Mouse (Mus musculus): ENCODE results near the gene Wdr90. TPM values are rescaled to one million over a fixed set of nuclear protein-coding genes. Genes with fewer than 3 reads are reported as not detected.
"Not testable (repeated sequence)": the region's sequence is repeated elsewhere in the genome, so short reads cannot be mapped to it uniquely, and the experiment has no call there.

Wdr90 gene
- total RNA-seq, 2 experiments from 2014 or later = 53.1 to 58.9 TPM

DNA sequence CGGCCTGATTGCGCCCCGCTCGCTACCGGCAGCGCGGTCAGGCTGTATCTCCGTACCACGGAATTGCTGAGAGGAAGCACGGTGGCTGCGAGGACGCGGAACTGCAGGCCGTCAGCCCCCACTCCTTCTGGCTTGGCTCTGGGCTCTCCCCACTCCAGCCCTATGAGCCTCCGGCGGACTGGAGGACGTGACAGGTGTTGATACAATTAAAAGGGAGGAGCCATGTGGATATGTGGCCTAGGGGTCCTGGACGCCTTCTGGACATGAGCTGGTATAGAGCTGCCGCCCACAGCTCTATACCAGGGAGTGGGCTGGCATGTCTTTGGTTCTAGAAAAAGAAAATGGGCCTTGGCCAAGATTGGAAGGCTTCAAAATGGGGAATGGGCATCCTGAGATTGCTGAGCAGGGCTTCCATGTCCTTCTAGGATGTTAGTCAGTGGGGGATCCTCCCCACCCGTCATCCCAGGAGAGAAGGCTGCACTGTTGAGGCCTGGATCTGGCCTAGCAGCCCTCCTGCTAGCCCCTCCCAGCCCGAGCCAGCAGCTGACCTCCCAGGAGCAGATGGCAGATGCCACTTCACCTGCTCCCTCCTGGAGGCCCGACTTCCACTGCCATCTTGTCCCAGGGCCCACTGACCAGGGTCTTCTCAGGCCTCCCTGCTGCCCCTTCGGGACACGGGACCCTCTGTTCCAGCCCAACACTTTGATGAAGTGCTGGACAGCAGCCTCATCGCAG, 51.5 kb downstream of the Wdr90 start:
- no peak for DNase-seq (ENCODE audit: low spot score in 2 of 2)

DNA sequence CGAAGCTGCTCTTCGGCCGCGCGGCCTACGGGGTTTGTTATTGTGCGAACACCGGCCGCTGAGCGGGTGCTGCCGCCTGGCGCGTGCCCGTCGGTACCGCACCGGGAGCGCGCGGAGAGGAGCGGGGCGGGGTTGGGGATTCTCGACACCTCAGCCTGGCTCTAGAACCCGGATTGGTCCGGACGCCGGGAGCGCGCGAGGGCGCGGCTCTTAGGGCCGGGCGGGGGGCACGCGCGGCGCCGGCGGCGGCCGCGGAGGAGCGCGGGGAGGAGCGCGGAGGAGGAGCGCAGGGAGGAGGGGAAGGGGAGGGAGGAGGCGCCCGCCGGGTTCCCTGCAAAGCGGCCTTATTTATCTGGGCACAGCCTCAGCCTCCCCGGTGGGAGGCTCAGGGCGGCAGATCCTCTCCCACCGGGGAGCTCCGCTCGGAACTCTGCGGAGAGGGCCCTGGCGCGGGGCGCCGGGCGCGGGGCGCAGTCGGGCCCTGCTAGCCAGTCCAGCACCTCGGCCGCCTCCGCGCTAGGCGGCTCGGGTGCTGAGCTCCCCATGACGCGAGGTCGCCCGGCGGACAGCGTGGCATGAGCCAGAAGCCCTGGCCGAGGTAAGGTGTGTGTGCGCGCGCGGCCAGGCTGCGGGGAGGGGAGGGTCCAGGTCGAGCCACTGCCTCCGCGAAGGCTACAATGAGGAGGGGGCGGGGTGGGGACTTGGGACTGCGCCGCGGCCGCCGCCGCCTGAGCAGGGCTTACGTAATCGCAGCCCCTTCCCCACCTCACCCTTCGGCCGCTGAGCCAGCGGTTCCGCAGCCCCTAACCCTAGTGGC, 52.3 kb downstream of the Wdr90 start, which contains the start of gene Fbxl16:
TSS of gene Fbxl16 (plus strand) at position 297 of the 817 bp plus-strand sequence.
- peak in 1 of 2 experiments; percentile 55 for DNase-seq (ENCODE audit: low spot score in 2 of 2)

DNA sequence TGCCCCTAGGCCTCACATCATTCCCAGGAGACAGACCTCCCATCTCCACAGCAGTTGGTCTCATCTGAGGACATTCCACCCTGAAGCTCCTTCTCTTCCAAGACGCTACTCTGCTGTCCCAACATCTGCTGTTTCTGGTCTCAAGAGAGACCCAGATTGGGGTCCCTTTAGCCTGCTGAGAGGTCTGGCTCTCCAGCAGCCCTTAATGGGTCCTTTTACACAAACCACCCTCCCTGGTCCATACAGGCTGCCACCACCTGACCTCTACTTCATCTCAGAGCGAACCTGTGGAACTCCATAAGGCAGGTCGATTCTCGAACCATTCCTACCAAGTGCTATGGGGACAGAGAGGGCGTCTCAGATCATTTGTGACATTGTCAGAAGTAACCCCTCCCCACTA, 53.3 kb downstream of the Wdr90 start:
- DNase-seq (ENCODE audit: low spot score in 2 of 2) = no peak

DNA sequence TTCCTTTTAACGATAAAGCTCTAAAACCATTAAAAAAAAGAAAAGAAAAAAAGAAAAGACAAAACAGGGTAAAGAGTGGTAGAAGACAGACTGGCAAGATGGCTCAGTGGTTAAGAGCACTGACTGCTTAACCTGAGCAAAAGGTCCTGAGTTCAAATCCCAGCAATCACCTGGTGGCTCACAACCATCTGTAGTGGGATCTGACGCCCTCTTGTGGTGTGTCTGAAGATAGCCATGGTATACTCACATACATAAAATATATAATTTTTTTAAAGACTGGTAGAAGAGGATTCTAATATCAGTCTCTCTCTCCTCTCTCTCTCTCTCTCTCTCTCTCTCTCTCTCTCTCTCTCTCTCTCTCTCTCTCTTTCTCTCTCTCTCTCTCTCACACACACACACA, 53.8 kb downstream of the Wdr90 start:
- not testable (repeated sequence) for DNase-seq (ENCODE audit: low spot score in 2 of 2)

DNA sequence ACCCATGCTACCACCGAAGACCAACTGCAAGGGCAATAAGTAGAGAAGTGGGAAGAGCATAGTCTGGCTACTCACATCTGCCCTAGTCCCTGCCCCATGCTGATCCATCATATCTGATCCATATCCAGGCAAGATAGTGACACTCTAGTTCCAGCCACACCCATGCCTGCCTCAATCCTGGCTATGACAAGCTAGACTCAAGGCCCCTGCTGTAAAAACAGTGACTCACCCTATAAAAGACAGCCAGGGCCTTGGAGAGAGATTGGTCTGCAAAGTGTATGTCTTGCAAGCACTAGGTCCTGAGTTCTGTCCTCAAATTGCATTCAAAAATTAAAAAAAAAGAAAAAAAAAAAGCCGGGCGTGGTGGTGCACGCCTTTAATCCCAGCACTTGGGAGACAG, 54.8 kb downstream of the Wdr90 start:
- DNase-seq (ENCODE audit: low spot score in 2 of 2) = no peak

DNA sequence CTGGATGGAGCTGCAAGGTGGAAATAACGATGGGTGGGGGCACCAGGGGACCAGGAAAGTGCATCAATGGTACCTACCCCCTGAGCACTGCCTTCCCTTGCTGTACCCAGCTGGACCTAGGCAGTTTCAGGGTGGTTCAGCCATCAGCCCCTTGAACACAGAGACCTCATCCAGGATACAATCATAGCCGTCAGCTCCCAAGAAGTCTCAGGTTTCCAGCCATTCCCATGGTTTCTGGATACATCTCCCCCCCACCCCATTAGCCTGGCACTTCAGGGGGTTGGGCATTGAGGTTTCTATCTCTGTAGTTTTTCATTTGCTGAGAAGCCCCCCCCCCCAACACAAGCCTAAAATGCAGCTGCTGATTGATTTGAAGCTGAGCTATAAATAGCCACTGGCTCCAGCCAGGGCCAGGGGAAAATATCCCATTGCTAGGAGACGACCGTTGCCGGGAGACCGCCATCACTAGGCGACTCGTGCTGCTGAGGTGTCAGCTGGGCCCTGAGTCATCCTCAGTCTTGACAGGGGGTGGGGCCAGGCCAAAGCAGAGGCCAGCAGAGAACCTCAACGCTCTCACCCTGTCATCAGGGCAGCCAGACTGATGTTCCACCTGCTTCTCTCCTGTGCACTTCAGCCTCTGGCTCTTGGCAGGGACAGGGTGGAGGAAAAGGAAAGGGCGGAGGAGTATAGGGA, 58.3 kb downstream of the Wdr90 start:
- peak; percentile 49 to 54 for DNase-seq (ENCODE audit: low spot score in 2 of 2)

DNA sequence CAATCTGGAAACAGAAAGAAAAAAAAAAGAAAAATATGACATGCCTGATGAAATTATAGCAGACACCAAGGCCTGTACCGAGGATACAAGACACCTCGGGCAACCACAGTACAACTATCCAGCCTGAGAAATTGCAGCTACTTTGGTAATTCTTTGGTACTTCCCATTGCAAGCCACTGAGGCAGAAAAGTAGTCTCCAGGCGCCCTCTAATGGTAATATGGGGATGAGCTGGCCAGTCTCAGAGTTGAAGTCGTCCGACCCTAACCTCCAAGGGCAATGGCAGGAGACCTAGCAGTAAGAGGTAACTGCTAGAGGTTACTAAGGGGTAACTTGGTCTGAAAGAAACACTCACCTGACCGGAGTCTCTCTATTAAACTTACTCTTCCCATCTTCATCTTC, 60.3 kb downstream of the Wdr90 start:
- DNase-seq (ENCODE audit: low spot score in 2 of 2) = no peak

DNA sequence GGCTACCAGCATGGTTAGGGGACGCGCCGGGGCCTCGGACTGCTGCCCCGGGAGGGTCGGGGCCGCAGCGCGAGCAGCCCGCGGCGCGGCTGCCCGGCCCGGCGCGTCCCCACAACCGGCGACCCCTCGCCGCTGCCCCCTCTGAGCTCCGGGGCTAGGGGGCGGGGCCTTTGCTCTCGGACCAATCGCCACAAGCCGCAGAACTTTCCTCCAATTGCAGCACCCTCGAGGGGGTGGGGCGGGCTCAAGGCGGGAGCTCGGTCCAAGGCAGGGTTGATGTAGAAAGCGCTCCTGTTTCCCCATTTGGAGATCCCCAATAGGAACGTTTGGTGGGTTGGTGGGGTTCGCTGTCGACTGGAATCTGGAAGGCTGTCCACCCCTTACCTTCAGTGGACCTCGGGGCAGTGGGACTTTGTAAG, 64.3 kb downstream of the Wdr90 start, which contains the start of gene Metrn:
TSS of gene Metrn (minus strand) at position 186 of the 419 bp plus-strand sequence.
- peak; percentile 73 to 80 for DNase-seq (ENCODE audit: low spot score in 2 of 2)

DNA sequence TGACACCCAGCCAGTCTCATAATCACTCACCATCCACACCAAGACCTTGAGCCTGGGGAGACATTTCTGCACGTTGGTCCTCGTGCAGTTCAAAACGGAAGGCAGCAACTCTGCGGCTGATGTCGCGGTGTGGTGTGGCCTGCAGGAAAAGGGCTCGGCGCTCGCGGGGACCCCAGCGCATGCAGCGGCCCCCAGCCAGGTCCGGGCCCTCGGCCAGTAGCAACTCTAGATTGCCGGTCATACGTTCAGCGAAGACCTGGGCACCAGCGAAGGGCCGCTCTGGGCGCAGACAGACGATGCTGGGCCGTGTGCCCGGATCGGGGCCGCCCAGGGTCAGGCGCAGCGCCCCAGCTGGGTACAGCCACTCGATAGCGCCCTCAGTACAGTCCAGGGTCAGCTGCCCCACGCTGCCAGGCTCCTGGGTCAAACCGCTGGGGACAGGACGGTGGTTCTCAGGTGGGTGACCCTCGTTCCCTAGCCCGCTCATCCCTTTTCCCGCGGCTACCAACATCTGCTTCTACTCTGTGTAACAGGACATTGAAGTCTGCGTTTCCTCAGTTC, 65.0 kb downstream of the Wdr90 start:
- no peak for DNase-seq (ENCODE audit: low spot score in 2 of 2)

DNA sequence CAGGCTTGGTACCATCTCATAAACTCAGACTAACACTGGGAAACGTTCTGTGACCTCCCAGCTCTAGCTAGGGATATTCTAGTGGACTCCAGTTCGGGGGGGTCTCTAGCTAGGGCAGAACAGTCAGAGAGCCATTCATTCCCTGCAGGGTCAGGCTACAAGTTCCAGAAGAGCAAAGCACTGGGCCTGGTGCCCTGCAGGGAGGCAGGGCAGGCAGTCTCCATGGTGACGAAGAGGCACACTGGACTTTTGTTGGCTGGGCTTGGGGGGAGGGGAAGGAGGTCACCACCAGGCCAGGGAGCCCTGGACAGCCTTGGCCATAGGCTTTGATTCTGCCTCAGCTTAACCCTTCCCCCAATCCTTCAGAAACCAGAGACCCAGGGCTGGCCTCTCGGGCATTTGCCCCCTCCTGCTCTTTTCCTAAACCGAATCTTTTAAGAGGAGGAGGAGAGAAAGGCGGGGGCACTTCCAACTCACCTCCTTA, 65.7 kb downstream of the Wdr90 start, which contains the start of gene AC134908.4:
TSS of gene AC134908.4 (minus strand) at position 51 of the 484 bp plus-strand sequence.
- DNase-seq (ENCODE audit: low spot score in 2 of 2) = no peak

DNA sequence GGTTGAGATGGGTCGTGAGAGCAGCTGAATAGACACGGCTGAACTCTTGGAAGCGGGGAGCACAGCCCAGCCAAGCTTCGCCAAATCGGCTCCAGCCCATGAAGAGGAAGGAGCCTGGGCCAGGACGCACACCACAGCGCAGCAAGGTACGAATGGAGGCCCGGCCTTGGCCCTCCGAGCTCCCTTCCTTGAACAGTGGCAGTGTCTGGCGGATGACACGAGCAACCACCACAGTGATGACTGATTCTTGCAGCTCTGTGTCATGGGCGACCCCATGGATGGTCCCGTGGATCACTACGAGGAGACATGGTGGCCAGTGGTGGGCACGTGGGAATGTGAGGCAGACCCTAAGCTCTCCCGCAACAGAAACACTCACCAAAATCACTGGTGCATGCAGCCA, 66.3 kb downstream of the Wdr90 start:
- DNase-seq (ENCODE audit: low spot score in 2 of 2) = no peak

Small RNA genes within 50 kb of the gene (microRNA-seq; reads per million reads assigned to microRNA genes)
- 1.1 reads per million for gene Mir3082

Other genes starting within 250 kb of the Wdr90 start
- gene Gng13, start 144.3 kb downstream of the Wdr90 start, total RNA-seq (2021) = 1 to 10 TPM in 1 of 2 experiments, not detected in 1; 1.8 TPM
- gene Chtf18, start 134.1 kb downstream of the Wdr90 start, total RNA-seq (2021) = 10 to 100 TPM; 16.2 to 17.7 TPM
- gene Rpusd1, start 133.8 kb downstream of the Wdr90 start, total RNA-seq (2021) = 10 to 100 TPM; 16.6 to 18.2 TPM
- not detected for gene Mslnl, start 125.5 kb downstream of the Wdr90 start, total RNA-seq (2021)
- gene Msln, start 107.1 kb downstream of the Wdr90 start, total RNA-seq (2021) = 10 to 100 TPM; 16.3 to 19.1 TPM
- gene Narfl, start 87.7 kb downstream of the Wdr90 start, total RNA-seq (2021) = 10 to 100 TPM; 39.5 to 40.8 TPM
- gene Haghl, start 75.8 kb downstream of the Wdr90 start, total RNA-seq (2021) = 10 to 100 TPM; 51.4 to 53.4 TPM
- under 1 TPM in 1 of 2 experiments, not detected in 1; 0.22 TPM for gene Ccdc78, start 74.9 kb downstream of the Wdr90 start, total RNA-seq (2021)
- 10 to 100 TPM; 89.1 to 93.5 TPM for gene Fam173a, start 68.6 kb downstream of the Wdr90 start, total RNA-seq (2021)
- not detected for gene AC134908.4, start 65.8 kb downstream of the Wdr90 start, total RNA-seq (2021)
- gene Metrn, start 64.4 kb downstream of the Wdr90 start, total RNA-seq (2021) = 10 to 100 TPM; 71.1 to 74.5 TPM
- gene Fbxl16, start 52.4 kb downstream of the Wdr90 start, total RNA-seq (2021) = 10 to 100 TPM; 24.8 to 26.9 TPM
- 10 to 100 TPM; 27.8 to 31.0 TPM for gene Wdr24, start 37.9 kb downstream of the Wdr90 start, total RNA-seq (2021)
- 10 to 100 TPM; 72.9 to 81.8 TPM for gene Jmjd8, start 32.6 kb downstream of the Wdr90 start, total RNA-seq (2021)
- 100 to 1,000 TPM; 210 to 213 TPM for gene Stub1, start 28.1 kb downstream of the Wdr90 start, total RNA-seq (2021)
- 10 to 100 TPM; 19.3 to 21.4 TPM for gene Rhbdl1, start 24.2 kb downstream of the Wdr90 start, total RNA-seq (2021)
- gene Gm20683, start 19.7 kb downstream of the Wdr90 start, total RNA-seq (2021) = 10 to 100 TPM; 13.2 to 15.5 TPM
- gene Rhot2, start 16.6 kb downstream of the Wdr90 start, total RNA-seq (2021) = 10 to 100 TPM; 89.6 to 95.0 TPM
- 100 to 1,000 TPM; 193 to 209 TPM for gene Mcrip2, start 7.3 kb upstream of the Wdr90 start, total RNA-seq (2021)
- 10 to 100 TPM; 80.4 to 81.3 TPM for gene Mettl26, start 13.6 kb upstream of the Wdr90 start, total RNA-seq (2021)
- 1 to 10 TPM; 5.1 to 5.2 TPM for gene Wfikkn1, start 19.4 kb upstream of the Wdr90 start, total RNA-seq (2021)
- gene Rab40c, start 58.2 kb upstream of the Wdr90 start, total RNA-seq (2021) = 10 to 100 TPM; 36.4 to 38.1 TPM
- 100 to 1,000 TPM in 1 of 2 experiments, 10 to 100 TPM in 1; 97.7 to 115 TPM for gene Pigq, start 83.4 kb upstream of the Wdr90 start, total RNA-seq (2021)
- 1 to 10 TPM in 1 of 2 experiments, under 1 TPM in 1; 0.54 to 1.5 TPM for gene Nhlrc4, start 83.5 kb upstream of the Wdr90 start, total RNA-seq (2021)
- gene A930017K11Rik, start 91.1 kb upstream of the Wdr90 start, total RNA-seq (2021) = 1 to 10 TPM in 1 of 2 experiments, not detected in 1; 1.1 TPM
- gene Capn15, start 124.3 kb upstream of the Wdr90 start, total RNA-seq (2021) = 10 to 100 TPM; 24.0 to 24.2 TPM
- gene Rab11fip3, start 208.1 kb upstream of the Wdr90 start, total RNA-seq (2021) = 10 to 100 TPM; 17.8 to 28.5 TPM
- gene Decr2, start 228.8 kb upstream of the Wdr90 start, total RNA-seq (2021) = 10 to 100 TPM; 22.7 to 33.3 TPM
- gene Nme4, start 234.1 kb upstream of the Wdr90 start, total RNA-seq (2021) = 10 to 100 TPM; 13.4 to 14.7 TPM

Data from adrenal gland, postnatal 4 days (tissue).